Comparison of ENCODE assay signal across 10 mouse cellular contexts in genomic region chr5:37337696-37338095, GRCm38 (mm10). TPM values are rescaled to one million over a fixed set of nuclear protein-coding genes. Genes with fewer than 3 reads are reported as not detected.
A peak's percentile ranks its signal among the peaks of the same experiment; 100 is the strongest.
DNase-seq lines count a peak whose midpoint lies in the region; ATAC-seq and TF ChIP-seq lines count a peak whose summit lies in the region.
"Had no signal": no experiment of that assay in that cellular context is flagged by ENCODE, and none has a peak within 500 bp of the region (broad histone marks: within the 10 kb centered on the region; RNA-seq: fewer than 3 reads in every experiment).

No protein-coding gene starts in this region.

- H3K27me3 ChIP-seq in lung, embryonic 14.5 days (ENCODE audit: insufficient read depth, low read length): no peaks in the 10 kb centered on the region
- peaks cover 13% of the 10 kb centered on the region for H3K27me3 ChIP-seq in heart, embryonic 15.5 days
- peaks cover 32% of the 10 kb centered on the region for H3K27me3 ChIP-seq in liver, embryonic 13.5 days
- no peaks in the 10 kb centered on the region for H3K27me3 ChIP-seq in stomach, embryonic 14.5 days (ENCODE audit: control insufficient read depth, insufficient read depth, low read length)

- H3K9me3 ChIP-seq in lung, embryonic 14.5 days (ENCODE audit: low read depth, low read length): no peaks in the 10 kb centered on the region
- H3K9me3 ChIP-seq in heart, embryonic 15.5 days (replicated peaks): no peaks in the 10 kb centered on the region
- no peaks in the 10 kb centered on the region for H3K9me3 ChIP-seq in liver, embryonic 13.5 days (replicated peaks)
- no peaks in the 10 kb centered on the region for H3K9me3 ChIP-seq in stomach, embryonic 14.5 days (ENCODE audit: control insufficient read depth, low read depth, low read length)

- peak overlapping the region; percentile 63 for H3K4me3 ChIP-seq in lung, embryonic 14.5 days (ENCODE audit: low read depth, low read length)
- H3K4me3 ChIP-seq in heart, embryonic 15.5 days: peak overlapping the region; percentile 70
- H3K4me3 ChIP-seq in liver, embryonic 13.5 days (replicated peaks): peak overlapping the region; percentile 61
- peak overlapping the region; percentile 60; the same call in 1 of the 2 replicates for H3K4me3 ChIP-seq in stomach, embryonic 14.5 days (ENCODE audit: low read depth, low read length)

- 67% methylated on average over 3 of the region's 3 CpGs for WGBS in lung, embryonic 14.5 days
- 42% methylated on average over 3 of the region's 3 CpGs for WGBS in heart, embryonic 15.5 days
- 55% methylated on average over 3 of the region's 3 CpGs for WGBS in liver, embryonic 13.5 days (ENCODE audit: insufficient replicate concordance)
- WGBS in stomach, embryonic 14.5 days: 60% methylated on average over 3 of the region's 3 CpGs

- DNase-seq in lung, embryonic 14.5 days: no peak
- no peak for DNase-seq in lung, adult 18-20 months
- no peak for DNase-seq in liver, embryonic 13.5 days
- DNase-seq in layer of hippocampus, postnatal 25 days (ENCODE audit: extremely low spot score in 1 of 2, low spot score in 1 of 2): no peak
- no peak for DNase-seq in spleen, postnatal 4 days (ENCODE audit: low spot score in 2 of 2)
- DNase-seq: thymus, postnatal 36 days had no signal

- H3K9ac ChIP-seq in lung, embryonic 14.5 days: peak overlapping the region; percentile 68
- peak overlapping the region; percentile 69 for H3K9ac ChIP-seq in heart, embryonic 15.5 days
- peak overlapping the region; percentile 55; the same call in 1 of the 2 replicates for H3K9ac ChIP-seq in liver, embryonic 13.5 days
- no peak overlapping the region for H3K9ac ChIP-seq in stomach, embryonic 14.5 days (replicated peaks; ENCODE audit: low read depth, low read length)

- H3K36me3 ChIP-seq in lung, embryonic 14.5 days (ENCODE audit: insufficient read depth): no peaks in the 10 kb centered on the region
- H3K36me3 ChIP-seq in heart, embryonic 15.5 days: no peaks in the 10 kb centered on the region
- no peaks in the 10 kb centered on the region for H3K36me3 ChIP-seq in liver, embryonic 13.5 days
- no peaks in the 10 kb centered on the region for H3K36me3 ChIP-seq in stomach, embryonic 14.5 days (ENCODE audit: control insufficient read depth, insufficient read depth, low read length)

- H3K4me2 ChIP-seq in lung, embryonic 14.5 days: peak overlapping the region; percentile 88
- H3K4me2 ChIP-seq in heart, embryonic 15.5 days: peak overlapping the region; percentile 88
- H3K4me2 ChIP-seq in liver, embryonic 13.5 days: peak overlapping the region; percentile 73
- H3K4me2 ChIP-seq in stomach, embryonic 14.5 days (replicated peaks; ENCODE audit: low read depth, low read length): peak overlapping the region; percentile 76

- peaks cover 23% of the 10 kb centered on the region; the same call in 1 of the 2 replicates for H3K4me1 ChIP-seq in lung, embryonic 14.5 days (ENCODE audit: insufficient read depth)
- peaks cover 34% of the 10 kb centered on the region for H3K4me1 ChIP-seq in heart, embryonic 15.5 days (replicated peaks)
- peaks cover 21% of the 10 kb centered on the region for H3K4me1 ChIP-seq in liver, embryonic 13.5 days (replicated peaks)
- peaks cover 24% of the 10 kb centered on the region; the same call in 1 of the 2 replicates for H3K4me1 ChIP-seq in stomach, embryonic 14.5 days (ENCODE audit: control insufficient read depth, insufficient read depth, low read length)

- TF ChIP-seq CTCF in lung, embryonic 14.5 days (IDR thresholded peaks at IDR 0.05; ENCODE audit: low read depth): no peak

- no peak for ATAC-seq in lung, embryonic 14.5 days (ENCODE audit: insufficient read depth)
- no peak for ATAC-seq in heart, embryonic 15.5 days (replicated peaks; ENCODE audit: insufficient number of reproducible peaks, insufficient read depth, low FRiP score, low read depth)
- no peak for ATAC-seq in liver, embryonic 13.5 days (ENCODE audit: low read depth)
- ATAC-seq in stomach, embryonic 14.5 days (ENCODE audit: insufficient number of reproducible peaks, insufficient read depth, low FRiP score, low read depth): no peak
- ATAC-seq in inflammation-experienced regulatory T-cells, adult 6 months: no peak

- H3K27ac ChIP-seq in lung, embryonic 14.5 days (ENCODE audit: low read depth): peak overlapping the region; percentile 79
- H3K27ac ChIP-seq in heart, embryonic 15.5 days: peak overlapping the region; percentile 59; the same call in 1 of the 2 replicates
- no peak overlapping the region for H3K27ac ChIP-seq in liver, embryonic 13.5 days
- peak overlapping the region; percentile 75; the same call in 1 of the 2 replicates for H3K27ac ChIP-seq in stomach, embryonic 14.5 days (ENCODE audit: low read length)

RNA-seq across cellular contexts. Expression of gene Evc2, which starts 0.6 kb away (rescaled TPM):
- 21.6 and 21.7 TPM in 2 replicates for polyA plus RNA-seq in lung, embryonic 14.5 days (2014; fragmentation: Nextera tagmentation; extraction: Ambion mirVana)
- 6.8 and 10.5 TPM in 2 replicates for polyA plus RNA-seq in heart, embryonic 15.5 days (2015; fragmentation: Nextera tagmentation; extraction: Ambion mirVana)
- polyA plus RNA-seq in liver, embryonic 13.5 days (2015; fragmentation: Nextera tagmentation; extraction: Ambion mirVana): 1.9 and 2.9 TPM in 2 replicates
- 16.2 and 17.0 TPM in 2 replicates for polyA plus RNA-seq in stomach, embryonic 14.5 days (2014; fragmentation: Nextera tagmentation; extraction: Ambion mirVana)
- not detected for polyA plus RNA-seq in inflammation-experienced regulatory T-cells, adult 6 months (2017; shearing (Covaris generic))
- total RNA-seq in layer of hippocampus, postnatal 25 days (2021): 10 to 100 TPM; 21.1 to 22.2 TPM
- total RNA-seq: monocyte, adult 5-6 weeks had no signal

RNA-seq across cellular contexts. Expression of gene Evc, which starts 1.0 kb away (rescaled TPM):
- polyA plus RNA-seq in lung, embryonic 14.5 days (2014; fragmentation: Nextera tagmentation; extraction: Ambion mirVana): 20.3 and 20.6 TPM in 2 replicates
- 3.5 and 6.6 TPM in 2 replicates for polyA plus RNA-seq in heart, embryonic 15.5 days (2015; fragmentation: Nextera tagmentation; extraction: Ambion mirVana)
- polyA plus RNA-seq in liver, embryonic 13.5 days (2015; fragmentation: Nextera tagmentation; extraction: Ambion mirVana): 1.9 and 2.2 TPM in 2 replicates
- 15.9 and 16.7 TPM in 2 replicates for polyA plus RNA-seq in stomach, embryonic 14.5 days (2014; fragmentation: Nextera tagmentation; extraction: Ambion mirVana)
- polyA plus RNA-seq in inflammation-experienced regulatory T-cells, adult 6 months (2017; shearing (Covaris generic)): not detected
- 10 to 100 TPM in 1 of 2 experiments, 1 to 10 TPM in 1; 9.3 to 10.4 TPM for total RNA-seq in layer of hippocampus, postnatal 25 days (2021)
